Mouse (Mus musculus) heart, adult 8-10 months (tissue): ENCODE measurements around the gene Myo18b. TPM values are rescaled to one million over a fixed set of nuclear protein-coding genes. Genes with fewer than 3 reads are reported as not detected.

Experiments used
- DNase-seq: peaks from one replicate; pipeline ENCODE4 v3.0.0; 2022; ENCODE audit warnings: low spot score
- total RNA-seq, 4 experiments: library from RNA; stranded (reverse); gene quantifications; 2 replicates each; pipeline ENCODE4 v1.2.4; 2022

Myo18b gene
- total RNA-seq, 4 experiments from 2014 or later, result 211 to 246 (median 225) TPM

DNA sequence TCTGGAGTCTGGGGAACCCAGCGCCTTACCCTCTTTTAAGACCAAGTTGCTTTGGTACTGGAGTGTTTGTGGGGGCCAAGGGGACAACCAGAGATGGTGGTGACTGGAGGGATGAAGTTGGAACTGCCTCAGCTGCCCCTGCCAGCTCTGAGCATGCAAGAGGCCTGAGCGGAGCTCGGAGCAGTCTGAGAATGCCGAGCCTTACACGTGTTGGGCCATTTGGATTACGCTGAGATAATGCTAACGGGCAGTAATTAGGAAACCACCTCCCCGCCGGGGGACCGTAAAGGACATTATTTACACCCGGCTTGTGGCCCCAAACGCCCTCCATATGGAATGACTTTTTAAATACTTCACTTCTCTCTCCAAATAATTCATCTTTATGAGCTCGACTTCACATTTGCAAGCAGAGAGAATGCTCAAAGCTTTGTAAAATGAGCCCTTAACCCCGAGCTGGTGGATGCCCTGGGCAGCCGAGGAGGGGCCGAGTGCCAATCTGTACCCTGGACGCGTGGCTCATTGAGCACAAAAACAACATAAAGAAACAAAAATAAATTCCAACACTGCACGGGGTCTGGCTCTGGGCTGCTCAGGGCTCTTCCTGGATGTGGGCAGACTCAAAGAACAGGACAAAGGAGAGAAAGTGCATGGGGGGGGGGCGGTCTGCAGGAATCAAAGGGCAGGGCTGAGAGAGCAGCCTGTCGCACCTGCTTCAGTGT is 148.0 kb downstream of the Myo18b start:
- DNase-seq, result no peak

DNA sequence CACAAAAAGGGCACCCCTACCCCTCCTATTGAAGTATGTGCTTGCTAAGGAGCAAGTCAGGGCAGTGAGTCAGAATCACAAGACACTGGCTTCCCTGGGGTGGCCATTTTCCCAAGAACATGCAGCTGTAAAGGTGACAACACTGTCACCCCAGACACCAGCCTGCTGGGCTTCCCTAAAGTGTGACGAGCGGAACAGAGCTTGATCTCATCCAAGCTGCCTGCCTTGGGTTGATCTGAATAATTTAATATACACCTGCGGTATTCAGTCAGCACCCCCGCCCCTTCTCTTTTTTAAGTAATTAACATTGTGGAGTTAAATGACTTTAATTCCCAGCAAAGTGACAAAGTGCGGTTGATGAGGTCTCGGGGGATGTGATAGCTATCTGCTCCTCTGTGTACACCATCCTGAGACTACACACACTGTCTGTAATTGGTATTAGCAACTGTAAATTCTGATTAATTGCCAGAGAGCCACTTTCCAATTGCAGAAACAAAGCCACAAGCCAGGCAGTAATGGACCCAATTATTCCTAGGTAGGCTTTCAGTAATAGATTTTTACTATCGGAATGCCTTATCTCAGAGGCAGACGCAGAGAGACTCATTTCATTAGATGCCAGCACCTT is 148.7 kb downstream of the Myo18b start:
- DNase-seq, result no peak

DNA sequence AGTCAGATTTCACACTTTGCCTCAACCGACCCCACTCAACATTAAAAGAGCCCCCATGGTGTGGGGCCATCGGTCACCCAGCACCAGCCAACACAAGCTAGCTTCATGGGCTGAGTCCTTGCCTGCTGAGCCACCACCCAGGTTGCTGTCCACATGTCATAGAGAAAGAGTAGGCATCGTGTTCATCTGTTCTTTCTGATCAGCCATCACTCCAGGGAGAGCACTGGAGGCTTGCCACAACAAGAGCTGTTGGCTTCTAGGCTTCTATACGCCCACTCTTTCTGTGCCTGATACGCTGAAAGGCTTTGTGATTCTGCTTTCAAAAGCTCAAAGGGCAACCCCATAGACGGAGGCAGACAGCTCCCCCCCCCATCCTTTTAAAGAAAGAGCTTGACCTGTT is 151.0 kb downstream of the Myo18b start:
- DNase-seq, result no peak

DNA sequence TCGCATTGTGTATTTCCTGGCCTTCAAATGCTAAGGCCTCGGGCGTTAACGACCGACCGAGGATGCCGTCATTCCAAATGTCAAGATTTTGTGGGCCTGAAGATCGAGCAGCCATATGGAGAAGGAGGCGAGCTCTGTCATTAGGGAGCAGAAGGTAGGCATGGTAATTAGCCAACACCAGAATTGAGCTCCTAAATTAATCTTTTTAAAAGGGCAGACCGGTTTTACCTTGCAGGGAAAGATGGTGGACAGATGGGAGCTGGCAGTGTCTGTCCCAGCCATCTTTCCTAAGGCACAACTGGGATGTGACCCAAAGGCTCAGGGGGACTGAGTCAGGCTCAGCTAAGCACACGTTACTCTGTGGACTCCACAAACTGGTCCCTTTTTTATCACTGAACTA is 151.6 kb downstream of the Myo18b start:
- no peak for DNase-seq

DNA sequence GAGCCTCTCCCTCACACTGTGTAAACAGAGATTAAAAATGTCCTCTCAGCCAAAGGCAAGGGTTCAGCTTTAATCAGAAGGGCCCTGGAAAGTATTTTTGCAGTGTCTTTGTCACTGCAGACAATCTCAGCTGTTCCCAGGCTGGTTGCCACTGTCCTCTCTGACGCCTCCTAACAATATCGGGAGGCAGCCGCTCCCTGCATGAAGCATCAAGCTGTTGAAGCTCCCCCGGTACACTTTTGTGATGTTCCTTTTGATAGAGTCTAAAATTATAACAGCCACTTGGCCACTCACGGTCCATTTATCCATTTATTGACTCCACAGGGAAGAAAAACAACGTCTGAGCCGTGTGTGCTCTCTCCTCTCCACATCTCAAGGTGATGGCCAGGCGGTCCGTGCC is 153.0 kb downstream of the Myo18b start:
- no peak for DNase-seq

DNA sequence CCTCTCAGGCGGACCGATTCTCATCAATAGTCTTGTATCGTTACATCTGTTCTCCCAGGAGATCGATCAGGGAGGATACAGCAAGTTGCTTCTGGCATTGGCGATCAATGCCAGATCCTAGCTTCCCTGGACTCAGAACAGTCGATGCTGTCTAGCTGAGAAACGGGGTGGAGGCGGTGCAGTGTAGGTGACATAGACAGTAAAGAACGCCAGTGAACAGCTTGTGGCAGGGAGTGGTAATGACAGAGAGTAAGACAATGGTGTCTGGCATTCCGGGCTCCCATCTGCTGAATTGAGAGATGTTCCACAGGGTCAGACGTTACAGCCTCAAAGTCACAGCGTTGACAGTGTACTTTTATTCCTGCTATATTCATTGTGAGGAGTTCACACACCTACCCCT is 155.5 kb downstream of the Myo18b start:
- DNase-seq, result no peak

DNA sequence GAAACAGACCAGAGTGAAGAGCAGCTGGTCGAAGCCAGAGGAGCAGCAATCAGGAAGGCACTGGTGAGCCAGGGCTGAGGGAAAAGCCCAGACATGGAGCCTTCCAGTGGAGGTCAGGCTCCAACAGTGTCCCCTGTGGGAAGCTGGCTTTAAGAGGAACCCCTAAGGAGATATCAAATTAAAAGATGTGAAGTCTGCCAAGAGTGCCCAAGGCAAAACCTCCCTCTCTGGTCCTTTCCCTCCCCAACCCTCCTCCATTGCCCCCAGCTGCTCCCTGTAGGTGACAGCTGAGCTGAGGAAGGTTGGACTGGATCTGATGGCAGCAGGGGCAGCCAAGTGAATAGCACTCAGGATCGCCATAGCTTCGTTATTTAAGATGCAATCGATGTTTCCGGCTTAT is 161.1 kb downstream of the Myo18b start:
- DNase-seq, result no peak

DNA sequence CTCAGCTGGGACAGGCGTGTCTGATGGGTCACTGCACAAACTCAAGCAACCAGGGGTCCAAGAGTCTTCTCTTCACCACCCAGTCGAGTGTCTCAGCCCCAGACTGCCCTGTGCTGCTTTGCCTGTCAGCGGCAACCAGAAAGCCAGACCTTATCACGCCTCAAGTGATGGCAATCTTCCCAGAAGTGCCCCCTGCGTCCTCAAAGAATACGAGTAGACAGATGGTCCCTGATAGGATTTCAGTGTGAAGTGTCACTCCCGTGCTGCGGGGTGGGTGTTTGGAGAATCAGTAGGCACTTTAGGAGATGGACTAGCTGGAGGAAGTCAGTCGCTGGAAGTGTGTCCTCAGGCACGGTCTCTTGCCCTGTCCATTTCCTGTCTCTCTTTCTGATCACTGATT is 165.6 kb downstream of the Myo18b start:
- DNase-seq, result no peak

DNA sequence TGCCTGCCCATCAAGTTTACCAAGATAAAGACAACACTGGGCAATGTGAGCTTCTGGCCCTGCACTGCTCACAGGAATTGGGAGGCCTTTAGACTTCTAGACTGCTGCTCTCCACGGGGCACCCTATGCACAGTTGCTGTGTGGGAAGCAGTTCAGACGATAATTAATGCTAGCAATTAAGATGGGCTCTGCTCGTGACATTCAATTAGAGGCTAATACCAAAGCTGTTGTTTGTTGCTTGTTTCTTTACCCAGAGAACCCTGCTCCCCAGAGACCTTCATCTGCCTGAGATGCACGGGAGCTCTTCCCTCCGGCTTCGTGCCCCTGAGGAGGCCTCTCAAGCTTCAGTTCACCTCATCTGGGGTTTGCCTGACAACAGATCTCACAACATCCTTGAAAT is 167.7 kb downstream of the Myo18b start:
- DNase-seq, result no peak

DNA sequence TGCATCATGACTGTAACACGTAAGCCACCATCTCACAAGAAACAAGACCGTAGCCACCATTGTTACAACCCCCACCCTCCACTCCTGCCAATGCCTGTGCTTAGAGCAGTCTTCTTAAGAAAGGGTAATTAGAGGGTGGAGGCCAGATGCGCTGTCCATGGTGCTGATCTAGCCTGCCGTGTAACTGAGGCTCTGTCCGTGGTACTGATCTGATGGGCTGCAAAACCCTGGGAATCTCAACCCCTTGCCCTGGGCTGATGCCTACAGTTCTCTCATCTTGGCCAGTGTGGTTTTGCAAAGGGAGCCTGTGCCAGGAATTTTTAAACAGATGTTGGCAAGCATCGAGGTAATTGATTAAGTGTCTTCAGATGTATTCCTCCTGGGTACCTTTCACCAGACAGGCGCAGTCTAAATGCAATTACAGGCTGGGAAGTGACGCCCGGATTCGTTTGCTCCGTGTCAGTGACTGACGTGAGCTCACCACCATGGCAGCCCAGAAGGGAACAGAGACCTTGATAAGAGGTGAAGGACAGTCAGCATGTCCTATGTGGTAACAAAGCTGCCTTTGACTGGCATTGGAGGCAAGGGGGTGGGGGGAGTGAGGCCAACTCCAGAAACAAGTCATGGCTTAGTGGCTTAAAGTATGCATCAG is 177.4 kb downstream of the Myo18b start:
- no peak for DNase-seq

DNA sequence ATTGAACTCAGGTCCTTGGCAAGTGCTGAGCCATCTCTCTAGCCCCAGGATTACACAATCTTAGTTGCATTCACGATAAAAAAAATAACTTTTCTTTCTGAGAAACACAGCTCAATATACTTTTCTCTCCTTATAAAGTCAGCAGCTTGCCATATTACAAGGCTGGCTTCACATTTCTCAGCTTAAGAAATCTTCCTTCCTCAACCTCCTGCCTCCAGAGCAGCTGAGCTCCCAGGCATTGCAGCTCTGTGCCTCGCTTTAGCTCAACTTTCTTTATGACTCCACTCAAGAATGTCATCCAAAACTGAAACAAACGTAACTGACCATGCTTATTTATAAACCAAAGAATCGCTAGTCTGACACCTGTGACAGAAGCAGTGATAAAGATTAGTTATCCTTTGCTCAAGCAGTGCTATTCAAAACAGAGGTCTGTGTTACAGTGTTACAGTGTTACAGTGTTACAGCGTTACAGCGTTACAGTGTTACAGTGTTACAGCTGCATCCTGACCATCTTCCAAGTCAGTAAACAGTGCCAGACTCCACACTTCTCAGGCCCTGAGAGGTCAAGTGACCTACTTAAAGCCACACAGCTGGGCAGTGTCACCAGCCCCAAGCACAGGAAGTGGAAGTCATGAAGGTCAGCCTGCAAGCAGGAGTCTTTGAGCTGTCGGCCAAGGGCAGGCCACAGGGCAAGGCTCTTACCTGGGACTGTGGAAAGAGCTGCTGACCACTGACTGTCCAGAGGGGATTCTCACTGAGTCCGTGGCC is 181.3 kb downstream of the Myo18b start:
- no peak for DNase-seq

DNA sequence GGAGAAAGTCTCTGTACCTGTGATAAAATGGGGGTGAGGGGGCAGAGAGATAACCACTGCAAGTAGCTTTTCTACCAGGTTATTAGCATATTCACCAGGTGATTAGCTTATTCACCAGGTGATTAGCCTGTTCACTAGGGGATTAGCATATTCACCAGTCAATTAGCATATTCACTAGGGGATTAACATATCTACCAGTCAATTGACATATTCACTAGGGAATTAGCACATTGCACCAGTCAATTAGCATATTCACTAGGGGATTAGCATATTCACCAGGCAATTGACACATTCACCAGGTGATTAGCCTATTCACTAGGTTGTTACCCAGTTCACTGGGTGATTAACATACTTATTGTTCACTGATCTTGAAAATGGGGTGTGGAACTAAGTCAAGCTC is 186.3 kb downstream of the Myo18b start:
- DNase-seq, result no peak

DNA sequence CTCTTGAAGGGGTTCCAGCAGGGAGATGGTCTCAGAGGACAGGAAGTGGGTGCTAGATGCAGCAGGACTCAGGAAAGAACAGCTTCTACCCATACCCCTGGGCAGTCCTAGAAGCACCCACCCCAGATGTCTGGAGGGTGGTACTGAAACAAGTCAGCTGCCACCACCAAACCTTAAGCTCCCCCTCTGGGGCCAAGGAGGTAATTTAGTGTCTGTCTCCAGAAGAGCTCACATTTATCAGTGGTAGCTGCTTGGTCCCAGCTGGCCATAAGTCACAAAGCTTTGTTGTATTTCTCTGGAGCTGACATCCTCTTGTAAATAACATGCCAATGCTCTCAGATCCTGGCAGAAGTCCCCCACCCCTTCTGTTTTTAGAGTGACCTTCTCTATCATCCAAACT is 187.7 kb downstream of the Myo18b start:
- no peak for DNase-seq

DNA sequence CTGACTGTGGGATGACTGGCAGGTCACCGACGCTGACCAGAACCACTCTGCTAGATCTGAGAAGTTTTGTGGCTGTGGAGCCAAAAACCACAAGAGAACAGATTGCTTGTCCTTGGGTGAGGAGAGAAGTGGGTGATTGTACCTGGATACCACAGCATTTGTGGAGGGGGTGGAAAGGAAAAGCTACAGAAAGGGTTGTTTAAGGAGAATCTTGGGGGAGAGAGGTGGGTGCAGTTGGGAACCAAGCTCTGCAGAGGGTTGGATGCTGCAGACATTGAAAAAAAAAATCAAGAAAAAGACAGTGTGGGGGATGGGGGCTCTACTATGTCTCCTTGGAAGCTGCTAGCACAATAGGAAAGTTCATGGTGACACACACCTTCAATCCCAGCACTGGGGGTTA is 188.7 kb downstream of the Myo18b start:
- DNase-seq, result no peak

DNA sequence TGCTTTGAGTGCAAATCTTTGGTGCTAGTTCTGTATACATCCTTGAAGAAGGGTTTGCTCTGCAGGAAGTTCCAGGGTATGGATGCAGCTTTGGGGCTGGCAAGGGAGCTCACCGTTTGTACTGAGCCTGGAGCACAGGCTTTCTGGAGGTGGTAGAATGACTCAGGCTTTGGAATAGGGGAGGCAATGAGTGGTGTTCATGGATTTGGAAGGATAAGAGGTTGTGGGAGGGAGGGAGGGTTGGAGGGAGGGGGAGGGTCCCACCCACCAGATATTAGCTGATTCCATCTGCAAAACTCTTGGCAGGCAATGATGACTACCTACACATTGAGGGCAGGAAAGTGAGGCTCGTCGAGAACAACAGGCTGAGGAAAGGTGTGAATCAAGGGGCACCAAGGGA is 195.4 kb downstream of the Myo18b start:
- no peak for DNase-seq

DNA sequence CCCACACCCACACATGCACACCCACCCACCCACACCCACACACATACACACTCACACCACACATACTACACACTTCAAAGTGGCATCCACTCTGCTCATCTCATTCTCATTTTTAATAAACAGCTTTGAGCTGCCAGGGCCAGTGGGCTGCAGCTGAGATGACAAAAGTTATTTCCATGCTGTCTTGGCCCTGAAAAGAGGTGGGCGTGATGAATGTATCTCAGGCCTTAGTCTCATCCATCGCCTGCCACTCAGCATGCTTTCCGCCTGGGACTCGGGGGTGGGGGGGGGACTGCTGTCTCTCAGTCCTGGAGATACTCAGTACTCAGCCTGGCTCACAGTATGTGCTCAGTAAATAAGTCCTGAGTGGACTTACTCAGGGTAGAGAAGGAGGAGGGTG is 199.5 kb downstream of the Myo18b start:
- DNase-seq, result no peak

DNA sequence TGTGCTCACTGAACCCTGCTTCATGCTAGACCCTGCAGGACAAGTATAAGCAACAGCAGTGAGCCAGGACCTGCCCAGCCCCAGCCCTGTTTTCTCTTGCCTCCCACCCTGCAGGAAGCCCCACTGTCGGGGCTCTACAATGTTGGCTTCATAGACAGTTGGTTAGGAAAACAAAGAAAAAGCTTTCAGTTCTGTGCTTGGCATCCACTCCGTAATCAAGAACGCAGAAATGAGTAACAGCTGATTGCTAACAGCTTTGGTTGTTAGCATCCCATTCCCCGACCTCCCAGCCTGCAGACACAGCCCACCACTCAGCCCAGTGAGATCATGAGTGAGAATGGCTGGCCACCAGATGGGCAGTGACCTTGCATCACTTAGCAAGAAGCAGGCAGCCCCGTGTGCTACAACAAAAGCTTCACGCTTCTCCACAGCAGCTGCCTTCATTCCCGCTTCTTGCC is 200.9 kb downstream of the Myo18b start:
- no peak for DNase-seq

DNA sequence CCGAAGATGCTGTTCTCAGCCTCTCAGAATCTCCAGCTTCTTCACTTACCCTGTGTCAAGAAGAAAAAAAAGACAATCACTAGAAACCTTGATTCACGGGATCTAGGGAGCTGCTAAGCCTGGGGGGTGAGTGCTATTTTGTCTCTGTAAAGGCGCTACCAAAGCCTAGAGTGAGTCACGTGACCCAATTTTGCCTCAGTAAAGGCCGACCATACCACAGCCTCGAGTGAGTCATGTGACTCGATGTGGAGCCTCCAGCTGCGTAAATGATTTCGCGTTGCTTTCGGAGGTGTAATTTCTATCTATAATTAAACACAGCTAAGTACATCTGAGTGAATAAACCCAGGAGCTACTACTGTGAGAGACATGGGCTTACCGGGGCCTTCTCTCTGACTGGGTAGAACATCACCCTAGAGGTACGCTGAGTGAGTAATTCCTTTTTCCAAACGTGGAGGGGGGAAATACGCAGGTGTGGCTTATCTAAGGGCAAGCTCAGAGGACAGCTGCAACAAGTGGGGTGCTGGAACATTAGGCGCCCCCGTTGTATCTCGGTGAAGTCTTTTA is 202.8 kb downstream of the Myo18b start:
- DNase-seq, result no peak

DNA sequence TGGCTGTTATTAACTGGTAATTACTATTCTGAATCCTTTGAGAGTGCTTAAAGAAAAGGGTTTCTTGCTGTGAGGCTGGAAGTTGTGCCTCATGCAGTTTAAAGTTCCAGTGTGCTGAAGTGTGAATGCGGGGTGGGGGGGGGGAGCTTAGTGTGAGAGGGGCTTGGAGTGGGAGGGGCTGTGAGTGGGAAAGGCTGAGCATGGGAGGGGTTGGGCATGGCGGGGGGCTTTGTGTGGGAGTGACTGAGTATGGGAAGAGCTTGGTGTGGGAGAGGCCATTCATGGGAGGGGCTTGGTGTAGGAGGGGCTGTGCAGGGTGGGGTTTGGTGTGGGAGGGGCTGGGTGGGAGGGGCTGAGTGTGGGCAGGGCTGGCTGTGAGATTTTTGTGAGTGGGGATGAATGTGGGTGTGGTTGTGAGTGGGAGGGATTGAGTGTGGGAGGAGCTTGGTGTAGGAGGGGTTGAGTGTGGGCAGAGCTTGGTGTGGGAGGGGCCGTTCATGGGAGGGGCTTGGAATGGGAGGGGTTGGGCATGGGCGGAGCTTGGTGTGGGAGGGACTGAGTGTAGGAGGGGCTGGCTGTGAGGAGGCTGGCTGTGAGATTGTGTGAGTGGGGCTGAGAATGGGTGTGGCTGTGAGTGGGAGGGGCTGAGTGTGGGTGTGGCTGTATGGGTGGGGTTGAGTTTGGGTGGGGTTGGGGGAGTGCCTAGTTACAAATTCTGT is 208.9 kb downstream of the Myo18b start:
- no peak for DNase-seq

DNA sequence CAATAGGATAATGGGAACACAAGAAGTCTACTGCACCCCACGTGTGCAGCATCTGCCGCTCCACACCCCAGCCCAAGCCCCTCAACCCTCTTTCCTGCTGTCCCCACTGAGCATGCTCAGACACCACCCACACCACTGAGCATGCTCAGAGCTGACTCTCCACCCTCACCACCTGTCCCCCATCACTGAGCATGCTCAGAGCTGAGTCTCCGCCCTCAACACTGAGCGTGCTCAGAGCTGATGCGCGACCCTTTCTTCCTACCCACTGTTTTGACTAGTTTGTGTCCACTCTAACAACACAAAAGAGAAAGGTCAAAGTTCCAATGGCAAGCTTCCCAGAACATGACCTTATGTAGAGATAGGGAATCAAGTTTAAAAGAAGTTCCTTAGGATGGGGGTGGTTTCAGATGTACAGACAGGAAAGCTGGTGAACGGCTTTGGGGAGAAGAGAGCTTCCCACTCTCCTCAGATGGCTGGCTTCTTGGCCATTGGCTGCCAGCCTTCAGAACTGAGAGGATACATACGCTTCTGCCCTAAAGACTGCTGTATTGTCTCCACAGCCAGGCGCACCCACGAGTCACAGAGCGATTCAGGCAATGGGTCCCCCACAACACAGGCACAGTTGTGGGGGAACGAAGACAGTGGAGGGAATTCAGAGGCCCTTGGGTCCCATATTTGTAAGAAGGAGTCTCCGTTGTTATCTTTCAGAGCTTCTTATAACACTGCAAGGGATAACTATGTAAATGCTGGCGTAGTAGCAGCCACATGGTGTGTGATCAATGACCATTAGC is 209.7 kb downstream of the Myo18b start:
- no peak for DNase-seq

DNA sequence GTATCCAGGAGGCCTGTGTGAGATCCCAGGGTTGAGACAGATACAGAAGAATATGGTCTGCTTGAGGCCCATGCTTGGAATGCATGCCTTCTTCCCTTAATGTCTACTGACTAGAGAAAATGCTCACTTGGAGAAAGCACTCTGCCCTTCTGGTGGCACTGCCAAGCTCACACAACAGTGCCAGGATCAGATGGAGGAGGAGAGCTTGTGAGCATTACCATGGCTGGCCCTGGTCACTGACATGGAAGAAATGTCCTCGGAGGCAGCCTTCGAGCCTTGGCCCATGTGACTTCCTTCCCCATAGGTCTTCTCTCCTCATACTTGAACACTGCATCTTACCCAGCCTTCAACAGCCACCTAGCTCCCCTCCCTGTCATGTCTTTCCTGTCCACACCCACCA is 216.9 kb downstream of the Myo18b start:
- no peak for DNase-seq
